Mouse (Mus musculus) fat pad, adult 2 months (tissue): ENCODE data around the gene Hes5.

Source experiments
- DNase-seq: peaks from one replicate; pipeline ENCODE4 v3.0.0-alpha.2; 2011; ENCODE audit warnings: low read depth, low spot score; ENCODE audit errors: extremely low read depth

Hes5 gene

GRCm38 (mm10) chr4:154941831-154942230 is 18.9 kb upstream of the Hes5 start:
- no peak for DNase-seq

DNA sequence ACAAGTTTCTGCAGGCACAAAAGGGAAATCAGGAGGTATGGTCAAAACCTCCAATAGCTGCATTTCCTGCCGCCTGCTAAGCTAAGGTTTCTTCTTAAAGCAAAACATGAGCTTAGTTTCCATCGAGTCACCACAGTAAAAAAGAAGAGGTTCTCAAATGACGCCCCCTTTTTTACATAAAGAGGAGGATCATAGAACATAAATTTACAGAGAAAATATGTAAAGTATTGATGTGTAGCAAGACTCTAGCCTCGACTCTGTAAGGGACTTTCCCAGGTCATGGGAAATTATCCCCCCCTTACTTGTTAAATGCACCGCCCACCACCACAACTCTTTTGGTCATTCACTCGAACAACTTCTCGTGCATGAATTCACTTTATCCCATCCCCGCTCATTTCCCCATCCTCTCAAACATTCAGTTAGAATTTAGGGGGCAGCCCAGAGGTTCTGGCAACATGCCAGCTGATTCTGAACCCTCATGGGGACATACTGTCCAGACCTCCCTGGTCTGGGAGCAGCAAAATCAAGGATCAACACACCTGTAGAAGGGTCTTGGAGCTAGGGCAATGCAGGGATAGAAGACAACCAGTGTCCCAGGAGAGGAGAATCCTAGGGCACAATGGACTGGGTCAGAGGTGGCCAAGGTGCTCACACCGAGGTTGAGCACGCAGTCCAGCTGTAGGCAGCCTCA is 17.9 kb upstream of the Hes5 start:
- DNase-seq: no peak

- no peak for DNase-seq
Observed at GRCm38 (mm10) chr4:154943323-154944039, 17.2 kb upstream of the Hes5 start.

- no peak for DNase-seq
Observed at GRCm38 (mm10) chr4:154944121-154944590, 16.6 kb upstream of the Hes5 start.

- no peak for DNase-seq
Observed at GRCm38 (mm10) chr4:154946319-154946718, 14.4 kb upstream of the Hes5 start.

GRCm38 (mm10) chr4:154948066-154948939 is 12.4 kb upstream of the Hes5 start:
- DNase-seq: no peak

- DNase-seq: no peak
Observed at GRCm38 (mm10) chr4:154948940-154949588, 11.7 kb upstream of the Hes5 start.

- no peak for DNase-seq
Observed at GRCm38 (mm10) chr4:154949589-154949982, 11.1 kb upstream of the Hes5 start.

- no peak for DNase-seq
Observed at GRCm38 (mm10) chr4:154952461-154953241, 8.1 kb upstream of the Hes5 start.

GRCm38 (mm10) chr4:154956604-154957003 is 4.1 kb upstream of the Hes5 start:
- DNase-seq: no peak

DNA sequence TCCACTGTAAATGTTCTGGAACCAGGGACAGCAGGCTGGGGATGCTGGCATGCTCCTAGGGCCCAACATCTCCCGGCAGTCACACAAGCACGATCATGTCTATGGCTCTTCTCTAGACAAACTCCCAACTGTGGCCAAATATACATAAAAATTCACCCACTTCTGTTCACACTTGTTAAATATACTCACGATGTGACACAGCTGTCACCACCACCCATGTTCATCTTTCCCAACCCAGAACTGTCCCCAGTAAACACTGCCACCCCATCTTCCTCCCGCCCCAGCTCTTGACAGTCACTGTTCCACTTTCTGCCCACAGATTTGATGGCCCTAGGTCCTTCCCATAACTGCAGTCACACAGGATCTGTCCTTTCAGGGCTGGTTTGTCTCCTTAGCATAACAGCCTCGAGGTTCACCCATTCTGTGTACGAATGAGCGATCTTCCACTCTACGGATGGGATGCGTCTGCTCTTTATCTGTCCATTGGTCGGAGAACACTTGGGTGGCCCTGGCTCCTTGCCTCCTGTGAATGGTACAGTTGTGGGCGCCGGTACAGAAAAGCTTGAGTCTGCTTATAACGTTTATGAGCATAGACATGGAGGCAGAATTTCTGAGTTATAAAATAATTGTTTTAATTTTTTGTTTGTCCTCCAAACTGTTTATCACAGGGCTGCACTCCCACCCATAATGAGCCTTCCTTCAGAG is 3.3 kb upstream of the Hes5 start:
- no peak for DNase-seq

DNA sequence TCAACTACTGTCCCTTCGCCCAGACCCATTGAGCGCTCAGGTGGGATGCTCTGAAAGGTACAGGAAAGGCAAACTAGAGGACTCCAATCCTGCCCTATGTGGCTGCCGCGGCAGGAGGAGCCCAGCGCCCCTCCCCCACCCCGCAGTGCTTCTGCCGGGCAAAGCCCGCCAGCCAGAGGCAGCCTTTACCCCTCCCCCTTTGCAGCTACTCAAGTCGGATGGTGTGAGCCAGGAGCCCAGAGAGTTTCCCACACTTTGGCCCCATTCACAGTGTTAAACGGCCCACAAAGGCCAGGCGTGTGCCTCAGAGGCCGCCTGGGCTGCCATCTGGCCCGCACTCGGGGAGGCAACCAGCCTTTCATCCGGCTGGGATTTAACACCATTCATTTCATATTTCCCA is 2.6 kb upstream of the Hes5 start:
- no peak for DNase-seq

DNA sequence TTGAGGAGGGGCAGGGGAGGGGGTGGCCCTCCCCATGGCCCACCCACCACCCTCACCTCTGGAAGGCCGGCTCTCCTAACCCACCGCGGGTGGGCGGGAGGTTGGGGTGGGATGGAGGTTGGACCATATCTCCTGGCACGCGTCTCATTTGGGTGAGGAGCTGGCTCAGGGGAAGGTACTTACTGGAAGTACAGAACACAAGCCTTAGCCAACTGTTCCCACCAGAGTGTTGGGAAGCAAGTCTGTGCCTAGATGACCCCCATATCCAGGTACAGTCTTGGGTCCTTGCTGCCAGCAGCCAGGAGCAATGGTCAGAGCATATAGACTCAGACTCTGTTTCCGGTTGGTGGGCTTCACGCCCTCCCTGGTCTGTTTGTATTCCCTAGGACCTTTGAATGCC is 2.1 kb upstream of the Hes5 start:
- DNase-seq: no peak

GRCm38 (mm10) chr4:154960021-154960689 is 568 bp upstream of the Hes5 start:
- DNase-seq: no peak

DNA sequence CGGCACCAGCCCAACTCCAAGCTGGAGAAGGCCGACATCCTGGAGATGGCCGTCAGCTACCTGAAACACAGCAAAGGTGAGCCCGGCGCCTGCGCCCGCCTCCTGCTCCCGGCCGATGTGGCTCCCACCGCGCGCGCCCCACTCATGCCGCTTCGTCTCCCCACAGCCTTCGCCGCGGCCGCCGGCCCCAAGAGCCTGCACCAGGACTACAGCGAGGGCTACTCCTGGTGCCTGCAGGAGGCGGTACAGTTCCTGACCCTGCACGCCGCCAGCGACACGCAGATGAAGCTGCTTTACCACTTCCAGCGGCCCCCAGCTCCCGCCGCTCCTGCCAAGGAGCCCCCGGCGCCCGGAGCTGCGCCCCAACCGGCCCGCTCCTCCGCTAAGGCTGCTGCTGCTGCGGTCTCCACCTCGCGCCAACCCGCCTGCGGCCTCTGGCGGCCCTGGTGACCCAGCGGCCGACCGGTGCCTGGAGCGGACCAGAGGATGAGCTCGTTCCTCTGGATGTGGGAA is 559 bp downstream of the Hes5 start:
- no peak for DNase-seq

- DNase-seq: no peak
Observed at GRCm38 (mm10) chr4:154961911-154962310, 1.2 kb downstream of the Hes5 start.

- no peak for DNase-seq
Observed at GRCm38 (mm10) chr4:154962683-154963082, 2.0 kb downstream of the Hes5 start.

GRCm38 (mm10) chr4:154963190-154963836 is 2.6 kb downstream of the Hes5 start:
- no peak for DNase-seq
